Mouse (Mus musculus) embryonic facial prominence, embryonic 11.5 days (tissue): ENCODE data around the gene Gzma. TPM values are rescaled to one million over a fixed set of nuclear protein-coding genes. Genes with fewer than 3 reads are reported as not detected.
A peak's percentile ranks its signal among the peaks of the same experiment; 100 is the strongest.

Source experiments
- ATAC-seq: fragments of 200-750 bp; cut with Nextera tagmentation; replicated peaks from 2 replicates; pipeline ENCODE4 v1.8.0; 2017; ENCODE audit warnings: low read depth; ENCODE audit not compliant: insufficient number of reproducible peaks, low FRiP score, low TSS enrichment
- DNase-seq: peaks from one replicate; pipeline ENCODE4 v3.0.0-alpha.2; 2015; ENCODE audit warnings: low spot score
- H3K27ac ChIP-seq: fragments of 300-500 bp; sonication (generic); replicated peaks from 2 replicates; pipeline ENCODE4 v1.5.1; 2014; ENCODE audit warnings: mild to moderate bottlenecking, low read depth, low read length, control low read depth
- H3K27me3 ChIP-seq: fragments of 300-500 bp; sonication (generic); 2 replicates; pipeline ENCODE4 v1.6.1; 2014; ENCODE audit warnings: mild to moderate bottlenecking, low read length, moderate library complexity, mixed read lengths; ENCODE audit not compliant: control insufficient read depth, insufficient read depth
- H3K36me3 ChIP-seq: fragments of 300-500 bp; sonication (generic); replicated peaks from 2 replicates; pipeline ENCODE4 v1.6.1; 2014; ENCODE audit warnings: low read depth, mild to moderate bottlenecking, low read length, moderate library complexity, mixed read lengths; ENCODE audit not compliant: control insufficient read depth, insufficient read depth
- H3K4me1 ChIP-seq: fragments of 300-500 bp; sonication (generic); 2 replicates; pipeline ENCODE4 v1.6.1; 2014; ENCODE audit warnings: low read length, mixed read lengths; ENCODE audit not compliant: control insufficient read depth, insufficient read depth
- H3K4me2 ChIP-seq: fragments of 300-500 bp; sonication (generic); 2 replicates; pipeline ENCODE4 v1.6.1; 2014; ENCODE audit warnings: low read depth, mild to moderate bottlenecking, control low read depth, low read length, moderate library complexity
- H3K4me3 ChIP-seq: fragments of 300-500 bp; sonication (generic); 2 replicates; pipeline ENCODE4 v1.5.1; 2014; ENCODE audit warnings: low read depth, low read length, control low read depth
- H3K9ac ChIP-seq: fragments of 300-500 bp; sonication (generic); replicated peaks from 2 replicates; pipeline ENCODE4 v1.6.1; 2014; ENCODE audit warnings: mild to moderate bottlenecking, control low read depth, low read length
- H3K9me3 ChIP-seq: fragments of 300-500 bp; sonication (generic); replicated peaks from 2 replicates; pipeline ENCODE4 v1.6.1; 2016; ENCODE audit warnings: mild to moderate bottlenecking, low read length, inconsistent platforms, mixed read lengths; ENCODE audit not compliant: control insufficient read depth
- whole genome bisulfite sequencing: fragments of 180-500 bp; shearing (Covaris S2); extraction: QIAGEN DNeasy Blood & Tissue Kit; methylation state at CpG from one replicate; pipeline ENCODE4 v1.1.7; 2014; 5-methylcytosine and 5-hydroxymethylcytosine counted together
- polyA plus RNA-seq: library from polyadenylated mRNA; unstranded; fragments of >200 nt; fragmentation: Nextera tagmentation; extraction: Ambion mirVana; gene quantifications from 2 replicates; pipeline ENCODE4 v1.2.1, GENCODE M21; 2014

Gzma gene
- polyA plus RNA-seq, 1 experiment from 2014 or later, result not detected

DNA sequence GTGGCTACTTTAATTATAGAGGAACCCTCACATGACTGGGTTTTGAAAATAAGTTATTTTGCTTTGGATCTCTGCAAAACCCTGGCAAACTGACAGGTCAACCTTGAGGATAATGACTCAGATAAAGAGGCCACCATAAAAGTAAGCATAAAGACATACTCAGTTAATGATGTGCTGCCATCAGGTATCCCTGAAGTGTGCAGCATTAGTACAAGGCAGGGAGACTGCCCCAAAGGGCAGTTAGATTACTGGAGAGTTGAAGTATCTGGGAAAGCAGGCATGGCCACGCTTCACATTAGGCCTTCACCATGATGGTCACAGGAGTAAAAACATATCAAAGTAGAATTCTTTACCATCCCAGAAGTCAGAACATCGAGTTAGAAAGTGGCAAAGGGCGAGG lies 55.9 kb downstream of the Gzma start:
- ATAC-seq (no peak), DNase-seq (no peak)
- no peaks in the 10 kb centered on the region for H3K27me3 ChIP-seq
- no peaks in the 10 kb centered on the region; the same call in 1 of the 2 replicates for H3K4me1 ChIP-seq
- no peaks in the 10 kb centered on the region for H3K36me3 ChIP-seq
- peak overlapping the region; percentile 18; the same call in 1 of the 2 replicates for H3K9ac ChIP-seq
- no peak overlapping the region for H3K27ac ChIP-seq
- 73% methylated on average over 3 of the region's 3 CpGs for WGBS
- peak overlapping the region; percentile 59 for H3K4me3 ChIP-seq
- H3K9me3 ChIP-seq, result no peaks in the 10 kb centered on the region
- peak overlapping the region; percentile 37 for H3K4me2 ChIP-seq

Other genes starting within 250 kb of the Gzma start
- gene Mtrex, start 173.6 kb downstream of the Gzma start, polyA plus RNA-seq, result 106 and 121 TPM in 2 replicates
- 35.5 TPM in 2 replicates for gene Dhx29, start 173.5 kb downstream of the Gzma start, polyA plus RNA-seq
- 0.17 and 0.66 TPM in 2 replicates for gene Ccno, start 113.2 kb downstream of the Gzma start, polyA plus RNA-seq
- not detected in 2 replicates for gene Mcidas, start 107.1 kb downstream of the Gzma start, polyA plus RNA-seq
- 0.14 TPM in 1 of 2 replicates, not detected in the other for gene Cdc20b, start 65.9 kb downstream of the Gzma start, polyA plus RNA-seq
- 142 and 155 TPM in 2 replicates for gene Gpx8, start 54.6 kb downstream of the Gzma start, polyA plus RNA-seq
- gene Esm1, start 108.7 kb upstream of the Gzma start, polyA plus RNA-seq, result 2.1 and 2.3 TPM in 2 replicates
- gene Gzmk, start 124.9 kb upstream of the Gzma start, polyA plus RNA-seq, result not detected in 2 replicates
- gene BC067074, start 192.2 kb upstream of the Gzma start, polyA plus RNA-seq, result 4.9 and 5.0 TPM in 2 replicates